In the genomic region with DNA sequence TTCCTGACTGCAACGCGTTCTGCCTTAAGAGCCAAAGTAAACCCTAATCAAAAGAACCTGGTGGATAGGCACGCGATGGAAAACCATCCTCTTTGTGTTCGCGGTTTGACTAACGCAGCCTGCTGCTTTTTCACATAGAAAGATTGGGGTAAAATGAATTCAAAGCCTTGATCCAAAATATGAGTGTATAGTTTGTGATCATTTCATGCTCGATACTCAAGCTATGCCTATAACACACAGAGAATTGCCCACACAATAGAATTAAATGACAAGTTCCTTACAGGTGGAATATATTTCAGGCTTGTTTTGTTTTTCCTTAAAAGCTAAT, we compare ENCODE assay signal across 8 mouse cellular contexts.
DNase-seq lines count a peak whose midpoint lies in the region; ATAC-seq and TF ChIP-seq lines count a peak whose summit lies in the region.

No protein-coding gene starts in this region.

- WGBS in kidney, postnatal 0 days = 2% methylated on average over 8 of the region's 8 CpGs
- 2% methylated on average over 8 of the region's 8 CpGs for WGBS in embryonic facial prominence, embryonic 11.5 days
- WGBS in hindbrain, postnatal 0 days = under 1% methylated on average over 8 of the region's 8 CpGs
- WGBS in midbrain, postnatal 0 days = 3% methylated on average over 8 of the region's 8 CpGs

- H3K9ac ChIP-seq in kidney, postnatal 0 days (ENCODE audit: low read depth, low read length) = peak overlapping the region; percentile 38; the same call in 1 of the 2 replicates
- peak overlapping the region; percentile 69 for H3K9ac ChIP-seq in embryonic facial prominence, embryonic 11.5 days (replicated peaks; ENCODE audit: low read length)
- peak overlapping the region; percentile 68 for H3K9ac ChIP-seq in hindbrain, postnatal 0 days (replicated peaks; ENCODE audit: low read length)
- peak overlapping the region; percentile 61 for H3K9ac ChIP-seq in midbrain, postnatal 0 days (replicated peaks; ENCODE audit: low read length, poor library complexity, severe bottlenecking)

- peaks cover 8% of the 10 kb centered on the region; the same call in 1 of the 2 replicates for H3K4me1 ChIP-seq in kidney, postnatal 0 days (replicated peaks; ENCODE audit: insufficient read depth, low read length)
- no peaks in the 10 kb centered on the region for H3K4me1 ChIP-seq in embryonic facial prominence, embryonic 11.5 days (ENCODE audit: control insufficient read depth, insufficient read depth, low read length)
- peaks cover 11% of the 10 kb centered on the region; the same call in 1 of the 2 replicates for H3K4me1 ChIP-seq in hindbrain, postnatal 0 days (ENCODE audit: insufficient read depth, low read length)
- H3K4me1 ChIP-seq in midbrain, postnatal 0 days (ENCODE audit: insufficient read depth, low read length) = peaks cover 10% of the 10 kb centered on the region; the same call in 1 of the 2 replicates

- no peaks in the 10 kb centered on the region for H3K36me3 ChIP-seq in kidney, postnatal 0 days (ENCODE audit: insufficient read depth, low read length)
- no peaks in the 10 kb centered on the region for H3K36me3 ChIP-seq in embryonic facial prominence, embryonic 11.5 days (replicated peaks; ENCODE audit: control insufficient read depth, insufficient read depth, low read depth, low read length)
- no peaks in the 10 kb centered on the region for H3K36me3 ChIP-seq in hindbrain, postnatal 0 days (ENCODE audit: insufficient read depth, low read length)
- no peaks in the 10 kb centered on the region for H3K36me3 ChIP-seq in midbrain, postnatal 0 days (ENCODE audit: insufficient read depth, low read length)

- no peak for TF ChIP-seq CTCF in kidney, postnatal 0 days (IDR thresholded peaks at IDR 0.05; ENCODE audit: low read depth)
- no peak for TF ChIP-seq CTCF in hindbrain, postnatal 0 days (IDR thresholded peaks at IDR 0.05; ENCODE audit: low read depth)
- TF ChIP-seq CTCF in midbrain, postnatal 0 days (IDR thresholded peaks at IDR 0.05) = no peak

- peak overlapping the region; percentile 59 for H3K4me2 ChIP-seq in kidney, postnatal 0 days (ENCODE audit: low read length)
- peak overlapping the region; percentile 47 for H3K4me2 ChIP-seq in embryonic facial prominence, embryonic 11.5 days (ENCODE audit: low read depth, low read length)
- H3K4me2 ChIP-seq in hindbrain, postnatal 0 days (ENCODE audit: low read depth, low read length) = peak overlapping the region; percentile 74
- peak overlapping the region; percentile 69 for H3K4me2 ChIP-seq in midbrain, postnatal 0 days (ENCODE audit: low read depth, low read length, poor library complexity, severe bottlenecking)

- no peak for DNase-seq in kidney, postnatal 0 days (ENCODE audit: low spot score)
- DNase-seq in kidney, adult 18-20 months = no peak
- DNase-seq in embryonic facial prominence, embryonic 11.5 days (ENCODE audit: low spot score) = no peak
- no peak for DNase-seq in hindbrain, postnatal 0 days (ENCODE audit: low spot score)
- no peak for DNase-seq in midbrain, postnatal 0 days (ENCODE audit: low spot score)
- no peak for DNase-seq in gastrocnemius, adult 8-10 months (ENCODE audit: low spot score in 2 of 2)
- DNase-seq in layer of hippocampus, postnatal 25 days (ENCODE audit: extremely low spot score in 1 of 2, low spot score in 1 of 2) = no peak
- no peak for DNase-seq in lung, postnatal 4 days

- H3K4me3 ChIP-seq in kidney, postnatal 0 days (replicated peaks; ENCODE audit: low read depth, low read length) = peak overlapping the region; percentile 41
- peak overlapping the region; percentile 43 for H3K4me3 ChIP-seq in embryonic facial prominence, embryonic 11.5 days (ENCODE audit: low read depth, low read length)
- peak overlapping the region; percentile 55 for H3K4me3 ChIP-seq in hindbrain, postnatal 0 days (ENCODE audit: low read length)
- peak overlapping the region; percentile 45 for H3K4me3 ChIP-seq in midbrain, postnatal 0 days (ENCODE audit: low read depth, low read length)

- ATAC-seq in kidney, postnatal 0 days (replicated peaks; ENCODE audit: low FRiP score, low read depth) = no peak
- ATAC-seq in embryonic facial prominence, embryonic 11.5 days (replicated peaks; ENCODE audit: insufficient number of reproducible peaks, low FRiP score, low TSS enrichment, low read depth) = no peak
- ATAC-seq in hindbrain, postnatal 0 days = peak; percentile 64; the same call in 1 of the 2 replicates
- ATAC-seq in midbrain, postnatal 0 days (ENCODE audit: low FRiP score) = no peak

- H3K27ac ChIP-seq in kidney, postnatal 0 days = peak overlapping the region; percentile 51; the same call in 1 of the 2 replicates
- peak overlapping the region; percentile 59 for H3K27ac ChIP-seq in embryonic facial prominence, embryonic 11.5 days (replicated peaks; ENCODE audit: low read depth, low read length)
- peak overlapping the region; percentile 86 for H3K27ac ChIP-seq in hindbrain, postnatal 0 days
- H3K27ac ChIP-seq in midbrain, postnatal 0 days (ENCODE audit: low read depth, low read length) = peak overlapping the region; percentile 74

- H3K9me3 ChIP-seq in kidney, postnatal 0 days (replicated peaks; ENCODE audit: low read length) = no peaks in the 10 kb centered on the region
- H3K9me3 ChIP-seq in embryonic facial prominence, embryonic 11.5 days (replicated peaks; ENCODE audit: control insufficient read depth, low read length) = no peaks in the 10 kb centered on the region
- H3K9me3 ChIP-seq in hindbrain, postnatal 0 days (ENCODE audit: low read length) = no peaks in the 10 kb centered on the region
- H3K9me3 ChIP-seq in midbrain, postnatal 0 days (ENCODE audit: low read length) = no peaks in the 10 kb centered on the region

- no peaks in the 10 kb centered on the region for H3K27me3 ChIP-seq in kidney, postnatal 0 days (ENCODE audit: insufficient read depth, low read length)
- no peaks in the 10 kb centered on the region for H3K27me3 ChIP-seq in embryonic facial prominence, embryonic 11.5 days (ENCODE audit: control insufficient read depth, insufficient read depth, low read length)
- H3K27me3 ChIP-seq in hindbrain, postnatal 0 days (ENCODE audit: insufficient read depth, low read length) = no peaks in the 10 kb centered on the region
- H3K27me3 ChIP-seq in midbrain, postnatal 0 days (ENCODE audit: insufficient read depth, low read length) = no peaks in the 10 kb centered on the region
